Mouse (Mus musculus): Measurements from ENCODE around the gene Foxp1. TPM values are rescaled to one million over a fixed set of nuclear protein-coding genes. Genes with fewer than 3 reads are reported as not detected.

Foxp1 gene
- total and polyA plus RNA-seq, 2 experiments from 2014 or later, result 112 to 167 TPM

DNA sequence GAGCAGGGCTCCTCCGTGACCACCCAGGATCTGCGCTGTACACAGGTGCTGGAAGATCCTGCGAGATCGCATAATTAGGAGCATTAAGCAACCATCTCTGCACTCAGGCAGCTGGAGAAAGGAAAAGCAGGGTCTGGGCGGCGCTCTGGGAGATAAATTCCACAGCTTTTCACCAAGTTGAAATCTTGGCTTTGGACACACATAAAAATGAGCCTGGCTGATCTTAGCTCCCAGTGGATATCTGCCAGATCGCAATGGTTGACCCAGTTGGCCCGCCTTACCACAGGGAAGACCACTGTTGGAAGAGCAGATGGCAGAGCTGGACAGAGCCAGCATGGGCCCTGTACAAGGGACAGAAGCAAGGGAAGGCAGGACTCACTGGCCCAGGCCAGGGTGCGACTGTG is 13.3 kb downstream of the Foxp1 start:
- no peaks in the 10 kb centered on the region for H3K36me3 ChIP-seq (ENCODE audit: insufficient read depth)
- H3K4me2 ChIP-seq (ENCODE audit: low read depth), result no peak overlapping the region
- no peaks in the 10 kb centered on the region for H3K27me3 ChIP-seq (ENCODE audit: insufficient read depth, low read length)
- 38% methylated on average over 9 of the region's 9 CpGs for WGBS
- DNase-seq (no peak), ATAC-seq (peak; percentile 69)
- no peaks in the 10 kb centered on the region for H3K9me3 ChIP-seq (ENCODE audit: low read length)
- no peak overlapping the region for H3K9ac ChIP-seq
- H3K4me3 ChIP-seq (ENCODE audit: low read depth, low read length), result no peak overlapping the region
- H3K4me1 ChIP-seq (ENCODE audit: insufficient read depth), result peaks cover 14% of the 10 kb centered on the region
- no peak overlapping the region for H3K27ac ChIP-seq (ENCODE audit: low read depth, low read length)
- no peak for TF ChIP-seq CTCF (IDR thresholded peaks at IDR 0.05; ENCODE audit: low read depth)

DNA sequence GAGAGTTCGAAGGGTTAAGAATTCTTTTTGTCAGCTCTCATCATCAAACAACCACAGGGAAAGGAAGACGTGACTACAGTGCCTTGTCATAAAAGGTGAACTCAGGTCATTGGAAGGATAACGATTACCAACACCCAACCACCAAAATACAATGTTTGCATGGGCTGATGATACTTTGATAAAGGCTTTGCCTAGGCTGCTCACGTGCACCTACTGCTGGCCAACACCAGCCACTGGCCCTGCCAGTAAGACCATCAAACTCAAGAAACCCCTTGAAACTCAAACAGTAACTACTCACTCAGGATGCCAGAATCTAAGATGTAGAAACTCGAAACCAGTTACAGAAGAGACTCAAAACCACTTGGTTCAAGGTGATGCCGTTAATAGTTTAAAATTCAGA is 15.7 kb downstream of the Foxp1 start:
- ATAC-seq, result no peak
- 87% methylated on average over 6 of the region's 6 CpGs for WGBS
- Histone ChIP-seq H3K27me3 (ENCODE audit: insufficient read depth, low read length) (no peaks in the 10 kb centered on the region), H3K27ac (ENCODE audit: low read depth, low read length) (no peak overlapping the region), H3K9me3 (ENCODE audit: low read length) (no peaks in the 10 kb centered on the region), H3K9ac (no peak overlapping the region), H3K4me3 (ENCODE audit: low read depth, low read length) (no peak overlapping the region), H3K4me2 (ENCODE audit: low read depth) (no peak overlapping the region), H3K4me1 (ENCODE audit: insufficient read depth) (peaks cover 14% of the 10 kb centered on the region), H3K36me3 (ENCODE audit: insufficient read depth) (no peaks in the 10 kb centered on the region; the same call in 1 of the 2 replicates)
- DNase-seq, result no peak
- no peak for TF ChIP-seq CTCF (IDR thresholded peaks at IDR 0.05; ENCODE audit: low read depth)

DNA sequence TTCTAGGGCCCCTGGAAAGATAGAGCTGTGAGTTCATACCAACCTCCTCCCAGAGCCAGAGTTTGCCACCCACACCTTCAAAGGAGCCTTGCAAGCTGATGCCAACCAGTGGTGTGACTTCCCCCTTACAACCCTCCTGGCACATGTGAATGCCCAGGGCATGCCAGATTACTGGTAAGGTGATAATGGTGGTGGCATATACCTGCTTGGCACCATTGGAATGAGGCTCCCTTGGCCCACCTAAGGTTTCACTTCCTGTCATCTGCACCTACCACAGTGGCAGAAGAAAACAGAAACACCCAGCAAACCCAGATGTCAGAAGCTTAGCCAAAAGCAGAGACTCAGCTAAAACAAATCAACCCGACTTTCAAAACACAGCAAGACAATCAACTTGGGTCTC is 18.8 kb downstream of the Foxp1 start:
- 90% methylated on average over 1 of the region's 1 CpGs for WGBS
- H3K4me3 ChIP-seq (ENCODE audit: low read depth, low read length), result no peak overlapping the region
- TF ChIP-seq CTCF (IDR thresholded peaks at IDR 0.05; ENCODE audit: low read depth), result no peak

DNA sequence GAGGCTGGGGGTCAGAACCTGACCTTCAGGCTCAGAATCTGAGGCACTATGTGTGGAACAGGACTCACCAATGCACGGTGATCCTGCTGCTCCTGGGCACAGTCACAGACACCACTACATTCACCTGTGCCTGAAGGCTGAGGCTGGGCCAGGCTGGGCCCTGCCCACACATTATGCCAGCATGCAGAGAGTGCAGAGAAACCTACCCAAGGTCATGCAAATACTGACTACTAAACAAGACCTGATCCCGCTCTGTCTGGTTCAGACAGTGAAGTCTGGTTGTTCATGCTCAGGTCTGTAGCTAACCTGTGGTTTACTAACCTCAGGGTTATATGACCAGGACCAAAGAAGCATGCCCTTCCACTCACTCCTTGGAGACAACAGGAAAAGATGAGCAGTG is 19.8 kb downstream of the Foxp1 start:
- H3K9me3 ChIP-seq (ENCODE audit: low read length), result no peaks in the 10 kb centered on the region
- no peaks in the 10 kb centered on the region for H3K4me1 ChIP-seq (ENCODE audit: insufficient read depth)
- no peak overlapping the region for H3K27ac ChIP-seq (ENCODE audit: low read depth, low read length)
- no peaks in the 10 kb centered on the region; the same call in 1 of the 2 replicates for H3K36me3 ChIP-seq (ENCODE audit: insufficient read depth)
- H3K27me3 ChIP-seq (ENCODE audit: insufficient read depth, low read length), result no peaks in the 10 kb centered on the region
- no peak for TF ChIP-seq CTCF (IDR thresholded peaks at IDR 0.05; ENCODE audit: low read depth)
- no peak overlapping the region for H3K4me3 ChIP-seq (ENCODE audit: low read depth, low read length)
- DNase-seq, result no peak
- WGBS, result 95% methylated on average over 2 of the region's 2 CpGs
- H3K4me2 ChIP-seq (ENCODE audit: low read depth), result no peak overlapping the region
- H3K9ac ChIP-seq, result no peak overlapping the region
- no peak for ATAC-seq

More for the DNA sequence above, 18.8 kb downstream of the Foxp1 start:
- H3K27me3 ChIP-seq (ENCODE audit: insufficient read depth, low read length), result no peaks in the 10 kb centered on the region
- DNase-seq, result no peak
- no peak overlapping the region for H3K4me2 ChIP-seq (ENCODE audit: low read depth)
- no peak overlapping the region for H3K27ac ChIP-seq (ENCODE audit: low read depth, low read length)
- peaks cover 3% of the 10 kb centered on the region; the same call in 1 of the 2 replicates for H3K4me1 ChIP-seq (ENCODE audit: insufficient read depth)
- no peak for ATAC-seq
- no peaks in the 10 kb centered on the region; the same call in 1 of the 2 replicates for H3K36me3 ChIP-seq (ENCODE audit: insufficient read depth)
- no peak overlapping the region for H3K9ac ChIP-seq
- H3K9me3 ChIP-seq (ENCODE audit: low read length), result no peaks in the 10 kb centered on the region

DNA sequence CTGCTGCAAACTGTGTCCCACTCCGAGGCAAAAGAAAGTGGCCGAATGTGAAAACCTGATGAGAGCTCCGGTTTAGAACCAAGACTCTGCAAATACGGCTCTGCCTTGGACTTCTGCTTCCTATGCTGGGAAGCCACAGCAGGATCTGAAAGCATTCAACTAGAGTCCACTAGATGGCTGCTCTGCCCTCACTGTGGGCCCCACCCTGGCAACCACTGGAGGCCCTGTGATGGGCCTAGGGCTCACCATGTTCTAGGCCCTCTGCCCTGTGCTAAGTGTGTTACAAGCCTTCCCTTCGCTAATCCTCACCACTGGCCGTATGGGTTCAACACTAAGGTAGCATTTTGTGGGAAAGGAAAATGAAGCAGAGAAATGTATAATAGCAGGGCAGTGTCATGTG is 20.2 kb downstream of the Foxp1 start:
- H3K4me1 ChIP-seq (ENCODE audit: insufficient read depth), result no peaks in the 10 kb centered on the region
- 93% methylated on average over 6 of the region's 6 CpGs for WGBS
- TF ChIP-seq CTCF (IDR thresholded peaks at IDR 0.05; ENCODE audit: low read depth), result no peak
- H3K27ac ChIP-seq (ENCODE audit: low read depth, low read length), result no peak overlapping the region
- no peak for ATAC-seq
- H3K27me3 ChIP-seq (ENCODE audit: insufficient read depth, low read length), result no peaks in the 10 kb centered on the region
- no peak overlapping the region for H3K4me2 ChIP-seq (ENCODE audit: low read depth)
- DNase-seq, result no peak
- H3K9me3 ChIP-seq (ENCODE audit: low read length), result no peaks in the 10 kb centered on the region
- H3K36me3 ChIP-seq (ENCODE audit: insufficient read depth), result no peaks in the 10 kb centered on the region; the same call in 1 of the 2 replicates
- H3K4me3 ChIP-seq (ENCODE audit: low read depth, low read length), result no peak overlapping the region
- H3K9ac ChIP-seq, result no peak overlapping the region

DNA sequence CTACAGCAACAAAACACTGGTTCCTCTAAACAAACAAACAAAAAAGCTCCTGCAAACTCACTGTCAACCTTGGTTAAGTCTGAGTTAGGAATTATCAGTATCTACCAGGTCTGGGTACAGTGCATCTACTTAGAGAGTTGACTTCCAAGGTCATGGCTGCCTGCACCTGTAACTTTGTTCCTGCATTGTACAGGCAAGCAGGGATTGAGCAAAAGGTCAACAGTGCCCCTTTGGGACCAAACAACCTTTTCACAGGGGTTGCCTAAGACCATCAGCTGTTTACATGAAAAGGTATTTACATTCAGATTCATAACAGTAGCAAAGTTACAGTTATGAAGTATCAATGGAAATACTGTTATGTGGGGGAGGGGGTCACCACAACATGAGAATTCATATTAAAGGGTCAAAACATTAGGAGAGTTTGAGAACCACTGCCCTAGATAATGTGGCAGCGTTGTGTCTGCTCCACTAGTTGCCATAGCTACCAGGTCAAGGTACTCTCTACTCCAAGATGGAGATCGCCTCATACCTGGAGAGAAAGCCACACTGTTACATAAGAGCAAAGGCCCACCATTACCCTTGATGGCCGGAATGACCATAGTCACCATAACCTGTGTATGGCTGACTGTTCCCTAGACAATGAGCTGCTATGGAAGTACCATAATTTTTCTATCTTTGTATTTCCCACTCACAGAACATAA is 21.8 kb downstream of the Foxp1 start:
- Histone ChIP-seq H3K27ac (ENCODE audit: low read depth, low read length) (no peak overlapping the region), H3K36me3 (ENCODE audit: insufficient read depth) (no peaks in the 10 kb centered on the region; the same call in 1 of the 2 replicates), H3K4me3 (ENCODE audit: low read depth, low read length) (no peak overlapping the region), H3K9ac (no peak overlapping the region), H3K4me2 (ENCODE audit: low read depth) (no peak overlapping the region), H3K4me1 (ENCODE audit: insufficient read depth) (no peaks in the 10 kb centered on the region), H3K9me3 (ENCODE audit: low read length) (no peaks in the 10 kb centered on the region), H3K27me3 (ENCODE audit: insufficient read depth, low read length) (no peaks in the 10 kb centered on the region)
- TF ChIP-seq CTCF (IDR thresholded peaks at IDR 0.05; ENCODE audit: low read depth), result no peak
- no peak for DNase-seq
- no peak for ATAC-seq
- 97% methylated on average over 3 of the region's 3 CpGs for WGBS

DNA sequence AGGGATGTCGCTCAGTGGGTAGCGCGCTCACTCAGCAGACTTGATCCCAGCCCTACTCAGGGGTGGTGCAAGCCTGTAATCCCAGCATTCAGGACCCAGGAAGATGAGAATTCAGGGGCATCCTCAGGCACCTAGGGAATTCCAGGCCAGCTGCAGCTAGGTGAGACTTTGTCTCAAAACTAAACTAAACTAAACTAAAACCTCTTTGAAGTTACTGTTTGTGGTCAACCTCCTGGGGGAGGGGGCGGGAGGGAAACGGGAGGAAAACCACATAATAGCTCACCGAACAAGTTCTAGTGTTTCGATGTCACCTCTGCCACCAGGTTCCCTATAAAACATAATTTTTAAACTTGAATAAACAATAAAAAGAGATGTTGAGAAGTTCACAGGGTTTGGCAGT is 24.4 kb downstream of the Foxp1 start:
- Histone ChIP-seq H3K36me3 (ENCODE audit: insufficient read depth) (no peaks in the 10 kb centered on the region), H3K9ac (no peak overlapping the region), H3K27me3 (ENCODE audit: insufficient read depth, low read length) (no peaks in the 10 kb centered on the region), H3K27ac (ENCODE audit: low read depth, low read length) (no peak overlapping the region), H3K4me1 (ENCODE audit: insufficient read depth) (no peaks in the 10 kb centered on the region), H3K4me2 (ENCODE audit: low read depth) (no peak overlapping the region), H3K4me3 (ENCODE audit: low read depth, low read length) (no peak overlapping the region), H3K9me3 (ENCODE audit: low read length) (no peaks in the 10 kb centered on the region)
- TF ChIP-seq CTCF (IDR thresholded peaks at IDR 0.05; ENCODE audit: low read depth), result no peak
- ATAC-seq, result no peak
- 85% methylated on average over 7 of the region's 7 CpGs for WGBS
- DNase-seq, result no peak
